Mouse (Mus musculus) heart, postnatal 10 days (tissue): ENCODE results near the gene Mcfd2. TPM values are rescaled to one million over a fixed set of nuclear protein-coding genes. Genes with fewer than 3 reads are reported as not detected.

Experiments used
- DNase-seq, 2 experiments: peaks; one replicate each; pipeline ENCODE4 v3.0.0; 2021
- intact Hi-C: fragments of 180-260 bp; cut with DNase I; formaldehyde crosslinking; loops from one replicate; pipeline ENCODE4 v1.15.1; 2025
- total RNA-seq, 2 experiments: library from RNA; stranded (reverse); gene quantifications; 2 replicates each; pipeline ENCODE4 v1.2.3; 2021

Mcfd2 gene
- total RNA-seq, 2 experiments from 2014 or later = 41.4 to 43.2 TPM

DNA sequence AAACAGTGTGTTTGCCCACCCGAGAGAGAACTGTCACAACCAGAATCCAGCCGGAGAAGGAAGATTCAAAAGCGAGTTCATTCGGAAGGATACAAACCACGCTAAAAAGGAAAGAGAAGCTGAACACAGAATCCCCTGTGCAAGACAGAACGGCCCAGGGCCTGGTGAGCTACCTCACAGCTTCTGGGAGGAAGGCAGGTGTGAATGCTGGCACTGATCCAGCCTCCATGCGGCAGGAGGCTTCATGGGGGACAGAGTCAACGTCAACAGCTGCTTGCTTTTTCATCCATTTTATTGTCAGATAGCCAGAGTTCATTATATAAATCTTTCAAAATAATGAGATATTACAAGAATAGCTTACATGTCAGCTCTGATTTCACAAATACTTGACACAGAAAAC lies 11.4 kb downstream of the Mcfd2 start:
- DNase-seq = no peak
- intact Hi-C loops = no loop called here

- DNase-seq = no peak
- intact Hi-C loops = loop anchor here (5.0 to 10.0 kb wide), 3 partner anchors 119 to 761 kb away; partner anchors contain the start of gene Socs5
Measured at GRCm38 (mm10) chr17:87246103-87246502, 19.6 kb downstream of the Mcfd2 start.

DNA sequence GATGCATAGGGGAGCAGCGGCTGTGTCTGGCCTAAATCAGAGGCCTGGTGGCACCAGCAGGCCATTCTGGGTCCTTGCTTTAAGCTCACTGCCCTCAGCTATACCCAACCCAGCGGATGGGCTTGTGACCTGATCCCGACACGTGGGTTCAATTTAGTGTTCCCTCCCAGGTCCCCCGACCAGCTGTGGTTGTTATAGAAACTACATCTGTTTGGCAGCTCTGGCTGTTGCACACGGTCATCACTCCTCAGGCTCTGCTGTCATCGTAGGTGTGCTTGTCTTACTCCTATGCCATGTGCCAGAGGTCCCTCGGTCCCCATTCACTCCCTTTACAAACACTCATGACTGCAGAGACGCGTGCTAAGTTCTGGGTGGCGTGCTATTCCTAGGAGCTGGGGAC lies 27.9 kb downstream of the Mcfd2 start:
- DNase-seq = no peak
- intact Hi-C loops = loop anchor here (5.0 kb wide), 1 partner anchor 91 kb away; no protein-coding TSS in a partner anchor

- intact Hi-C loops = loop anchor here (5.0 kb wide), 1 partner anchor 90 kb away; no protein-coding TSS in a partner anchor
- DNase-seq = peak; percentile 23 to 56
Measured at GRCm38 (mm10) chr17:87236725-87237650, 28.7 kb downstream of the Mcfd2 start.

DNA sequence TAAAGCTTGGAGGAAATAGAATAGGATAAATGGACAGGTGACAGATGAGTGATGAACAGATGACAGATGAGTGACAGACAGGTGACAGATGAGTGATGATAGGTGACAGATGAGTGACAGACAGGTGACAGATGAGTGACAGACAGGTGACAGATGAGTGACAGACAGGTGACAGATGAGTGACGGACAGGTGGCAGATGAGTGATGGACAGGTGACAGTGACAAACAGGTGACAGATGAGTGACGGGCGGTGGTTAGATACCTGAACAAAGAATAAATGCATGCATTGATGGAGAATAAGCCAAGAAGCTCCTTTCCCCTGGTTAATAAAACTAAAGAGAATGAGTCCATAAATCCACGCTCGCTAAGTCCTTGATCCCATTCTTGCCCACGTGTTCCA lies 30.7 kb downstream of the Mcfd2 start:
- intact Hi-C loops = loop anchor here (5.0 kb wide), 1 partner anchor 88 kb away; no protein-coding TSS in a partner anchor
- DNase-seq = no peak

DNA sequence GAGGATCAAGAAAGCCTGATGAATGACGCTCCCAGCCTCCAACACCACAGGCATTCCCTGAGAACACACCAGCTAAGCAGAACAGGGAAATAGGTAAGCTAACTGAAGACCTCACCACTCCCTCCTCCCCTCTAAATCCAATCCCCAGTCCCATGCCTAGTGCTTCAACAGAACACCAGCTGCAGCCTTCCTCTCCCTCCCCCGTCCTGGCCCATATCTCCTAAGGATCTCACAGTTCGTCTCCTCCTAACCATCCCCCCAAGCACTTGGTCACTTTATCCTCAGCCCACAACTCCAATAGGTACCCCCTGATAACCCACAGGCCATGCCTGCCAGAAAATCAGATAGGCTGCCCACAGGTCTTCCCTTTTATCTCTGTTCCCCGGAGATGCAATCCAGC lies 37.9 kb downstream of the Mcfd2 start:
- no peak for DNase-seq
- intact Hi-C loops = no loop called here

GRCm38 (mm10) chr17:87226079-87226640 lies 39.6 kb downstream of the Mcfd2 start:
- peak; percentile 25 to 37 for DNase-seq
- intact Hi-C loops = no loop called here

- DNase-seq = no peak
- intact Hi-C loops = no loop called here
Measured at GRCm38 (mm10) chr17:87225384-87225783, 40.4 kb downstream of the Mcfd2 start.

DNA sequence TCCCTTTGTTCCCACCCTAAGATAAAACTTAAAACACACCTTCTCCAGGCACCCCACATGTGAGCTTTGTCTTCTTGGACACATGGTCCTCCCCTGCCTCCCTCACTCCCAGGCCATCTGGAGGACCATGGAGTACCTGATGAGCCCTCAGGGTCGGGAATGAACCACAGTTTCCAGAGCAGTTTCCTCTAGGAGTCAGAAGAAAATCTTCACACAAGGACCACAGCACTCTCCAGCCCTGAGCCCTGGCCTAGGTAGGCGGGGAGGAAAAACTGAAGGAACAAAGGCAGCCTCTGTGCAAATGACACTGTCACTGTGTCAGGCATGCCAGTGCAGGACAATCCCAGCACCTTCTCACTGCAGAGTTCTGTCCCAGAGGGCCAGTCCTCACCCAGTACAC lies 41.3 kb downstream of the Mcfd2 start:
- no peak for DNase-seq
- intact Hi-C loops = no loop called here

GRCm38 (mm10) chr17:87219456-87219855 lies 46.3 kb downstream of the Mcfd2 start:
- no peak for DNase-seq
- intact Hi-C loops = no loop called here

GRCm38 (mm10) chr17:87214523-87214922 lies 51.2 kb downstream of the Mcfd2 start:
- intact Hi-C loops = no loop called here
- no peak for DNase-seq

DNA sequence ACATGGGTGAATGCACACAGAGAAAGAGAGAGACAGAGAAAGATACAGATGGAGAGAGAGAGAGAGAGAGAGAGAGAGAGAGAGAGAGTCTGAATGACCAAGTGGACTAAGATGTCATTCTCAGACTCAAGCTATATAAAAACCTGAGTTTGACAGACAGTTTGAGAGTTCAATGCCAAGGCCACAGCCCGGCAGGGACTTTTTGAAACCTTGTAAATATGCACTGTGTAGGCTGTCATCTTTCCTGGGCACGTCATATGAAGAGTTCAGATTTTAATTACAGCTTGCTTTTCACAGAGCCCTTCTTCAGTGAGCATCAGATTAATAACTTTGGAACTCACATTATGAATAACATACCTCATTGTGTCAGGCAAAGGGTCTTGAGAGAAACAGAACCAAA lies 55.2 kb downstream of the Mcfd2 start:
- intact Hi-C loops = no loop called here
- no peak for DNase-seq

DNA sequence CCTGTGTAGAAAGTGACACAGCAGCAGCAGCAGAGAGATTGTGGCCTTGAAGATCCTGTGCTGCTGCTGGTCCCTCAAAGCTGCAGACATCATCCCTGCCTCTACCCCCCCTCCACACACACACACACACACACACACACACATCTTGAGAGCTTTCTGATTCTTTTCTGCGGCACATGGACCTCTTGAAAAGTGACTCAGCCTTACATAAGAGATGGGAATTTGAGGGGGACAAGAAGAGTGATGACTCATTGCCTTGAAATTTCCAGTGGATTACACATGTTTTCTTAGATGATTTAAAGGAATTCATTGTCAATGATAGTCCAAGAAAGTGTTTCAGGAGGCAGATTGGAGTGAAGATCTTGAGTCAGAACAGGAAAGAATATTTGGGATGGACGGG lies 58.9 kb downstream of the Mcfd2 start:
- intact Hi-C loops = no loop called here
- DNase-seq = peak; percentile 21 to 25

Other genes starting within 250 kb of the Mcfd2 start
- gene Pigf, start 240.5 kb downstream of the Mcfd2 start, total RNA-seq = 1 to 10 TPM; 4.7 to 6.4 TPM
- 10 to 100 TPM; 49.5 to 49.6 TPM for gene Cript, start 240.4 kb downstream of the Mcfd2 start, total RNA-seq
- gene Socs5, start 158.3 kb downstream of the Mcfd2 start, total RNA-seq = 10 to 100 TPM; 30.7 to 32.0 TPM
- gene Ttc7, start 17.0 kb upstream of the Mcfd2 start, total RNA-seq = 1 to 10 TPM; 4.9 to 5.4 TPM
- not detected for gene Stpg4, start 161.8 kb upstream of the Mcfd2 start, total RNA-seq
- 100 to 1,000 TPM; 247 to 257 TPM for gene Calm2, start 181.0 kb upstream of the Mcfd2 start, total RNA-seq